28 mouse cellular contexts compared by ENCODE assay signal in genomic region chr12:100356407-100356806, GRCm38 (mm10).
A peak's percentile ranks its signal among the peaks of the same experiment; 100 is the strongest.
DNase-seq lines count a peak whose midpoint lies in the region; ATAC-seq and TF ChIP-seq lines count a peak whose summit lies in the region.
"Had no signal": no experiment of that assay in that cellular context is flagged by ENCODE, and none has a peak within 500 bp of the region (broad histone marks: within the 10 kb centered on the region; RNA-seq: fewer than 3 reads in every experiment).

No protein-coding gene starts in this region.

- in situ Hi-C loops in ES-E14 (cut with MboI; ENCODE audit: low sequenced_read_pairs in 2 of 2, unreplicated experiment in 2 of 2), result no loop called here

- no peak overlapping the region for H3K4me3 ChIP-seq in kidney, embryonic 15.5 days (replicated peaks)
- no peak overlapping the region for H3K4me3 ChIP-seq in ES-E14 (ENCODE audit: insufficient read depth in 1 of 2, low read depth in 1 of 2, low read length in 2 of 2, poor library complexity in 1 of 2, severe bottlenecking in 1 of 2)
- no peak overlapping the region for H3K4me3 ChIP-seq in intestine, embryonic 16.5 days (ENCODE audit: low read length)
- no peak overlapping the region for H3K4me3 ChIP-seq in limb, embryonic 10.5 days
- H3K4me3 ChIP-seq: embryonic facial prominence, embryonic 10.5 days; embryonic facial prominence, embryonic 13.5 days; erythroblast, embryonic 14.5 days; forebrain, embryonic 12.5 days; forebrain, embryonic 15.5 days; heart, adult 2 months; heart, embryonic 10.5 days; heart, embryonic 13.5 days had no signal

- H3K4me2 ChIP-seq in kidney, embryonic 15.5 days, result no peak overlapping the region
- no peak overlapping the region for H3K4me2 ChIP-seq in intestine, embryonic 16.5 days (ENCODE audit: low read depth, low read length)
- H3K4me2 ChIP-seq: embryonic facial prominence, embryonic 13.5 days; forebrain, embryonic 12.5 days; forebrain, embryonic 15.5 days; heart, embryonic 13.5 days; hindbrain, embryonic 14.5 days had no signal

- H3K4me1 ChIP-seq in kidney, embryonic 15.5 days, result no peaks in the 10 kb centered on the region
- no peaks in the 10 kb centered on the region for H3K4me1 ChIP-seq in ES-E14 (ENCODE audit: control insufficient read depth in 2 of 2, insufficient read depth in 2 of 2, low read length in 2 of 2, poor library complexity in 1 of 2)
- H3K4me1 ChIP-seq in intestine, embryonic 16.5 days (ENCODE audit: control insufficient read depth, insufficient read depth, low read length), result no peaks in the 10 kb centered on the region; the same call in 1 of the 2 replicates
- no peaks in the 10 kb centered on the region for H3K4me1 ChIP-seq in limb, embryonic 10.5 days
- H3K4me1 ChIP-seq: embryonic facial prominence, embryonic 13.5 days; forebrain, embryonic 12.5 days; heart, embryonic 10.5 days; heart, embryonic 13.5 days had no signal

- no peak overlapping the region for H3K9ac ChIP-seq in kidney, embryonic 15.5 days
- no peak overlapping the region for H3K9ac ChIP-seq in ES-E14 (ENCODE audit: insufficient read depth, low read depth, low read length, poor library complexity, severe bottlenecking)
- no peak overlapping the region for H3K9ac ChIP-seq in intestine, embryonic 16.5 days (ENCODE audit: low read depth, low read length)
- H3K9ac ChIP-seq: embryonic facial prominence, embryonic 13.5 days; forebrain, embryonic 12.5 days; forebrain, embryonic 15.5 days; heart, embryonic 13.5 days; hindbrain, embryonic 14.5 days had no signal

- WGBS in kidney, embryonic 15.5 days, result 88% methylated on average over 7 of the region's 7 CpGs
- WGBS in intestine, embryonic 16.5 days, result 87% methylated on average over 7 of the region's 7 CpGs
- whole genome bisulfite sequencing in limb, embryonic 10.5 days, result 88% methylated on average over 7 of the region's 7 CpGs

- DNase-seq in kidney, adult 11 months, result peak; percentile 56
- peak; percentile 41 to 47 for DNase-seq in kidney, adult 8-10 months
- DNase-seq in kidney, postnatal 4 days, result no peak
- DNase-seq in ES-E14 (ENCODE audit: low read depth, low spot score), result no peak
- no peak for DNase-seq in limb, embryonic 10.5 days (ENCODE audit: low spot score)
- DNase-seq: adrenal gland, postnatal 10 days; adrenal gland, postnatal 36 days; cerebellum, adult 18-20 months; cerebellum, postnatal 10 days; cerebellum, postnatal 36 days; embryo, embryonic 11 days; gastrocnemius, postnatal 25 days; heart, adult 2 months; heart, postnatal 14 days; heart, postnatal 4 days had no signal

- H3K9me3 ChIP-seq in kidney, embryonic 15.5 days (replicated peaks), result no peaks in the 10 kb centered on the region
- H3K9me3 ChIP-seq in ES-E14 (ENCODE audit: control insufficient read depth, insufficient read depth, low read depth, low read length), result no peaks in the 10 kb centered on the region
- no peaks in the 10 kb centered on the region for H3K9me3 ChIP-seq in intestine, embryonic 16.5 days (ENCODE audit: control insufficient read depth, low read length)
- no peaks in the 10 kb centered on the region for H3K9me3 ChIP-seq in limb, embryonic 10.5 days (replicated peaks)
- H3K9me3 ChIP-seq: embryonic facial prominence, embryonic 10.5 days; embryonic facial prominence, embryonic 13.5 days; forebrain, embryonic 12.5 days; forebrain, embryonic 15.5 days; G1E; heart, embryonic 10.5 days; heart, embryonic 13.5 days had no signal

- ATAC-seq in kidney, embryonic 15.5 days (replicated peaks; ENCODE audit: low FRiP score), result no peak
- peak; percentile 36 for ATAC-seq in intestine, embryonic 16.5 days
- no peak for ATAC-seq in CD4-positive, CD25-positive, alpha-beta regulatory T cell, adult 4 months
- ATAC-seq: forebrain, embryonic 15.5 days; Patski had no signal

- peaks cover 33% of the 10 kb centered on the region for H3K36me3 ChIP-seq in kidney, embryonic 15.5 days
- H3K36me3 ChIP-seq in ES-E14 (ENCODE audit: control insufficient read depth, insufficient read depth, low read length, poor library complexity, severe bottlenecking), result no peaks in the 10 kb centered on the region
- H3K36me3 ChIP-seq in intestine, embryonic 16.5 days (ENCODE audit: control insufficient read depth, insufficient read depth, low read length), result no peaks in the 10 kb centered on the region
- H3K36me3 ChIP-seq in limb, embryonic 10.5 days, result peaks cover 21% of the 10 kb centered on the region

- H3K27me3 ChIP-seq in kidney, embryonic 15.5 days, result no peaks in the 10 kb centered on the region
- H3K27me3 ChIP-seq in intestine, embryonic 16.5 days (replicated peaks; ENCODE audit: control insufficient read depth, insufficient read depth, low read length), result no peaks in the 10 kb centered on the region
- H3K27me3 ChIP-seq in limb, embryonic 10.5 days (ENCODE audit: low read depth, poor library complexity, severe bottlenecking), result no peaks in the 10 kb centered on the region
- H3K27me3 ChIP-seq: embryonic facial prominence, embryonic 13.5 days; forebrain, embryonic 12.5 days; forebrain, embryonic 15.5 days; heart, embryonic 13.5 days; Patski had no signal

- H3K27ac ChIP-seq in kidney, embryonic 15.5 days, result no peak overlapping the region
- H3K27ac ChIP-seq in ES-E14 (ENCODE audit: insufficient read depth, low read depth, low read length, poor library complexity, severe bottlenecking), result no peak overlapping the region
- no peak overlapping the region for H3K27ac ChIP-seq in intestine, embryonic 16.5 days (ENCODE audit: low read length)
- no peak overlapping the region for H3K27ac ChIP-seq in limb, embryonic 10.5 days
- H3K27ac ChIP-seq: embryonic facial prominence, embryonic 10.5 days; embryonic facial prominence, embryonic 13.5 days; forebrain, embryonic 12.5 days; forebrain, embryonic 15.5 days; heart, adult 2 months; heart, embryonic 10.5 days; heart, embryonic 13.5 days; hindbrain, embryonic 14.5 days had no signal

TF ChIP-seq in ES-E14, 5 proteins besides CTCF, POLR2A, EP300 and RAD21:
- TF ChIP-seq MAFK (IDR thresholded peaks at IDR 0.05; ENCODE audit: insufficient read depth, low read depth, low read length), result no peak
- TF ChIP-seq ZC3H11A (IDR thresholded peaks at IDR 0.05; ENCODE audit: borderline replicate concordance, low read depth, low read length), result no peak
- no peak for TF ChIP-seq HCFC1 (IDR thresholded peaks at IDR 0.05; ENCODE audit: borderline replicate concordance, insufficient read depth, low read length)
- no peak for TF ChIP-seq CHD2 (IDR thresholded peaks at IDR 0.05; ENCODE audit: low read depth, low read length)
- 0 out of 2 replicates have a peak, but pooled peaks have one; percentile 27 for TF ChIP-seq ZNF384 (IDR thresholded peaks at IDR 0.05; ENCODE audit: low read depth, low read length)

Comparison
In these comparisons a context has a peak if more than half of its experiments do, and no peak if none do; other contexts are left out.
1. DNase-seq: peak in kidney, adult 11 months (single experiment) and kidney, adult 8-10 months (2 of 2); none in kidney, postnatal 4 days (0 of 2), ES-E14 (single experiment) and limb, embryonic 10.5 days (single experiment).